Mouse (Mus musculus) kidney, adult 11 months (tissue): ENCODE results near the gene Zbtb5.
"Not testable (repeated sequence)": the region's sequence is repeated elsewhere in the genome, so short reads cannot be mapped to it uniquely, and the experiment has no call there.

Experiments
- DNase-seq: peaks from one replicate; pipeline ENCODE4 v3.0.0; 2022

Zbtb5 gene

DNA sequence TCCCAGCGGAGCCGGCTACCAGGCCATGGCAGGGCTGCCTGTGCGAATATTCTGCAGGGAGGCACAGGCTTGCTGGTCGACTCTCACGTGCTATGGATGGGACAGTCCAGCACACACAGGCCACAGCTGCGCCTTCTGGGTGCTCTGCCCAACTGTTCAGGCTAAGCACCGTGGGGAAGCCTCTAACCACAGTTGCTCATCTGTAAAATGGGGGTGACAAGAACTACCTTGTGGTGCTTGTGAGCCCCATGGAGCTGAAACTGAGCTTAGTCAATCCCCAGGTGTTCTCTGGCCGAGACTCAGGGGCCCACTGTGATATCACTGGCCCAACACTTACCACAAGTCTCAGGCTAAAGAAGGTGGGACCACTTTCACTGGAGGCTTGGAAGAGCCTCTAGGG is 44.8 kb downstream of the Zbtb5 start:
- DNase-seq, result no peak

DNA sequence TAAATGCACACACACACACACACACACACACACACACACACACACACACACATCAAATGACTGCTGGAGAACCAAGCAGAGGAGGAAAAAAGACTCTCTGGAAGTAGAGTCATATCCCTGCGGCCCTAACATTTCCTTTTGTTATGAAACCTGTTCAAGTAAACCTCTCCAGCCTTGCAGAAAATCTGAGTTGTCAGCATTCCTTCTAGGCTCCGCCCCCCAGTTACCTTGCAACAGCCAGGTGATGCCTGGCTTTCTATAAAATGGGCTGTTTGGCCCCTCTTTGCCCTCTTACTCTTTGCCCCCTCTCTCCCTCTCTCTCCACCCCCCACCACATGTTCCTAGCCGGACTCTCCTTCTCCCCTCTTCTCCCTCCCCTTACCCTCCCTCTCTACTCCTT is 46.5 kb downstream of the Zbtb5 start:
- no peak for DNase-seq

- DNase-seq, result no peak
Measured at GRCm38 (mm10) chr4:44965175-44965574, 47.0 kb downstream of the Zbtb5 start.

DNA sequence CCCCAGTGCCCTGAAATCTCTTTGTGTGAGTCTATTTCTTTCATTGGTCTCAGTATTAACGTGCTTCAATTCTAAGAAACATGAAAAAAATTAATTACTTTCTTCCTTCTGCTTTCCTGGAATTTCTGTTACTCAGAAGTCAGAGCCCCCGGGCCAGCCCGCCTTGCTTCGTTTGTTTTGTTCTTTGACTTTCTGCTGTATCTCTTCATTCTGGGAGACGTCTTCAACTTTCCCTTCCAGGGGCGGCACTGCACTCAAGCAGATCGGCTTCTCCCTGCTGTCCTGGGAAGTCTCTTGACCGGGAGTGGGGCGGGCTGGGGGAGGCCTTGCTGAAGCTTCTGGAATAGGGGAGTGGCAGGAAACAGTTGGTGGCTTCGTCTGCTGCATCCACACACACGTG is 49.1 kb downstream of the Zbtb5 start:
- DNase-seq, result no peak

- no peak for DNase-seq
Measured at GRCm38 (mm10) chr4:44959220-44959619, 53.0 kb downstream of the Zbtb5 start.

DNA sequence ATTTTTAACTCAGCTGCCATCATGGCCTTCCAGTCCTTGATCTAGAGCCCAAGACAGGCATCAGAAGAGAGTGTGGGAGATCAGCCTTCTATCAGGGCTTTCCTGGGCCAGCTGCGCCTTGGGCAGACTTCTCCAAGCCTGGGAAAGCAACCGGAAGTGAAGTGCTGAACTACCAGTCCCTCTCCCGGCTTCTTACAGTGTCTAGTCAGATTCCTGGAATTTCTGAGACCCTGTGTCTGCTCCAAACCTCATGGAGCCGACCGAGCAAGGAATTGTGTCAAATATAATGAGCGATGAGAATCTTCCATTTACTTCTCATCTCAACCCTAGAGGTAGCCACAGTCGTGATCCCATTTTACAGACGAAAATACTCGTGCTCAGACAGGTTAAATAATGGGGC is 53.4 kb downstream of the Zbtb5 start:
- no peak for DNase-seq

- no peak for DNase-seq
Measured at GRCm38 (mm10) chr4:44953041-44953440, 59.2 kb downstream of the Zbtb5 start.

- DNase-seq, result no peak
Measured at GRCm38 (mm10) chr4:44948314-44948713, 63.9 kb downstream of the Zbtb5 start.

- no peak for DNase-seq
Measured at GRCm38 (mm10) chr4:44947464-44947863, 64.7 kb downstream of the Zbtb5 start.

DNA sequence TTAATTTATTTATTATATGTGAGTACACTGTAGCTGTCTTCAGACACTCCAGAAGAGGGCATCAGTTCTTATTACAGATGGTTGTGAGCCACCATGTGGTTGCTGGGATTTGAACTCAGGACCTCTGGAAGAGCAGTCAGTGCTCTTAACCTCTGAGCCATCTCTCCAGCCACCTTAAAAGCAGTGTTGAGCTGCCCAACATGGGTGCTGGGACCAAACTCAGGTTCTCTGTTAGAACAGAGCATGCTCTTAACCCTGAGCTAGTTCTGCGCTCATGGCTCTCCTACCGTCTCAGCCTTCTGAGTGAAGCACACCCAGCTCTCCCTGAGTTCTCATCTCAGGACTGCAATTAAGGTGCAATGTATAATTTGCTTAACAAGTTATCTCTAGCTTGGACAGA is 66.1 kb downstream of the Zbtb5 start:
- not testable (repeated sequence) for DNase-seq

GRCm38 (mm10) chr4:44944426-44945075 is 67.7 kb downstream of the Zbtb5 start:
- DNase-seq, result peak; percentile 35

- DNase-seq, result peak; percentile 80
Measured at GRCm38 (mm10) chr4:44943480-44943879, 68.7 kb downstream of the Zbtb5 start.

DNA sequence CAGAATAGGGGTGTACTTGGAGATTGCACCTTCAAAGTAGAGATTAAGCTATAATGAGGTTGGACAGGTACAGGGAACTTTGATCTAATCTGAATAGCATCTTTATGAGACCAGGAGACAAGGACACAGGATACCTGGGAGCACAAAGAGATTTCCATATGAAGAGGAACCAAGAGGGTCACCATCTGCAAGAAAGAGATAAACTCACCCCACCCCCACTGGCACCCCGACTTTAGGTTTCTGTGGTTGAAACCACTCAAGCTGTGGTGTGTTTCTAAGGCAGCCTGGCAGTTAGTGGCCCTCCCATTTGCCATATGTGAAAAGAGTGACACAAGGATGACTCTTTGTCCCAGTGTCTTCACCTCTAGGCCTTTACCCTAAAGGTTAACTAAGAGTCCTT is 70.0 kb downstream of the Zbtb5 start:
- no peak for DNase-seq
